Comparison of ENCODE assay signal across 11 mouse cellular contexts in the genomic region with DNA sequence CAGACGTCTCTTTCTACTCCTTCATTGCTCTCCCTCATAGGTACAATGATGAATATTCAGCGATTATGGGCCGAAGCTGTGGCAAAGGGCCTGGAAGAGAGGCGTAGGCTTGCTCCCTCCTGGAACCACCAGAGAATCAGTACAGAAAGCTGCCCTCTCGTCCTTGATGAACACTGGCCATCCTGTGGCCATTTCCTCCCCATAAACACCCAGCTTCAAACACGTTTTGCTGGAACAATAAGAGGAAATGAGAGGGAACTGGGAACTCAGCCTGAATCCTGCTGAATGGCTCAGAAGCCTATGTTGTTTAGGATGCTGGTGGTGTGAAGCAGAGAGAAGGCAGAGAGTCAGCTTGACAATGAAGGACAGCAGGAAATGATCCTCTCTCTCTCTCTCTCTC. TPM values are rescaled to one million over a fixed set of nuclear protein-coding genes. Genes with fewer than 3 reads are reported as not detected.
A peak's percentile ranks its signal among the peaks of the same experiment; 100 is the strongest.
DNase-seq lines count a peak whose midpoint lies in the region; ATAC-seq lines count a peak whose summit lies in the region.
"Had no signal": no experiment of that assay in that cellular context is flagged by ENCODE, and none has a peak within 500 bp of the region (broad histone marks: within the 10 kb centered on the region; RNA-seq: fewer than 3 reads in every experiment).

No protein-coding gene starts in this region.

- H3K9me3 ChIP-seq in liver, embryonic 11.5 days (ENCODE audit: control insufficient read depth, low read length): no peaks in the 10 kb centered on the region
- no peaks in the 10 kb centered on the region for H3K9me3 ChIP-seq in liver, embryonic 12.5 days (replicated peaks)
- H3K9me3 ChIP-seq in limb, embryonic 10.5 days (replicated peaks): no peaks in the 10 kb centered on the region
- no peaks in the 10 kb centered on the region for H3K9me3 ChIP-seq in stomach, embryonic 14.5 days (ENCODE audit: control insufficient read depth, low read depth, low read length)
- no peaks in the 10 kb centered on the region for H3K9me3 ChIP-seq in midbrain, embryonic 10.5 days (replicated peaks)
- H3K9me3 ChIP-seq: embryonic facial prominence, embryonic 12.5 days had no signal

- H3K27ac ChIP-seq in liver, embryonic 11.5 days (ENCODE audit: low read depth, low read length): 0 out of 2 replicates have a peak overlapping the region, but pooled peaks have one; percentile 27
- H3K27ac ChIP-seq in liver, embryonic 12.5 days: no peak overlapping the region
- 0 out of 2 replicates have a peak overlapping the region, but pooled peaks have one; percentile 33 for H3K27ac ChIP-seq in limb, embryonic 10.5 days
- peak overlapping the region; percentile 39; the same call in 1 of the 2 replicates for H3K27ac ChIP-seq in stomach, embryonic 14.5 days (ENCODE audit: low read length)
- no peak overlapping the region; the same call in 1 of the 2 replicates for H3K27ac ChIP-seq in midbrain, embryonic 10.5 days (replicated peaks)
- H3K27ac ChIP-seq: embryonic facial prominence, embryonic 12.5 days had no signal

- H3K4me3 ChIP-seq in liver, embryonic 11.5 days (ENCODE audit: low read depth, low read length): no peak overlapping the region
- H3K4me3 ChIP-seq in liver, embryonic 12.5 days: no peak overlapping the region
- H3K4me3 ChIP-seq in limb, embryonic 10.5 days: no peak overlapping the region
- no peak overlapping the region for H3K4me3 ChIP-seq in stomach, embryonic 14.5 days (ENCODE audit: low read depth, low read length)
- H3K4me3 ChIP-seq in midbrain, embryonic 10.5 days: no peak overlapping the region
- H3K4me3 ChIP-seq: embryonic facial prominence, embryonic 12.5 days had no signal

- 62% methylated on average over 6 of the region's 6 CpGs for WGBS in liver, embryonic 11.5 days
- 54% methylated on average over 6 of the region's 6 CpGs for WGBS in liver, embryonic 12.5 days (ENCODE audit: insufficient replicate concordance)
- WGBS in limb, embryonic 10.5 days: 61% methylated on average over 6 of the region's 6 CpGs
- WGBS in stomach, embryonic 14.5 days: 59% methylated on average over 6 of the region's 6 CpGs
- WGBS in midbrain, embryonic 10.5 days: 74% methylated on average over 6 of the region's 6 CpGs

- ATAC-seq in liver, embryonic 11.5 days (replicated peaks; ENCODE audit: low FRiP score): no peak
- no peak for ATAC-seq in liver, embryonic 12.5 days
- ATAC-seq in stomach, embryonic 14.5 days (ENCODE audit: insufficient number of reproducible peaks, insufficient read depth, low FRiP score, low read depth): no peak
- no peak for ATAC-seq in megakaryocyte progenitor cell, adult 5-6 weeks (replicated peaks; ENCODE audit: poor library complexity)
- no peak for ATAC-seq in erythroblast, adult 5-6 weeks (replicated peaks; ENCODE audit: low FRiP score, poor library complexity, severe bottlenecking)

- H3K36me3 ChIP-seq in liver, embryonic 11.5 days (ENCODE audit: control insufficient read depth, insufficient read depth, low read length): no peaks in the 10 kb centered on the region
- no peaks in the 10 kb centered on the region for H3K36me3 ChIP-seq in liver, embryonic 12.5 days
- H3K36me3 ChIP-seq in limb, embryonic 10.5 days: no peaks in the 10 kb centered on the region
- no peaks in the 10 kb centered on the region for H3K36me3 ChIP-seq in stomach, embryonic 14.5 days (ENCODE audit: control insufficient read depth, insufficient read depth, low read length)
- H3K36me3 ChIP-seq in midbrain, embryonic 10.5 days: no peaks in the 10 kb centered on the region
- H3K36me3 ChIP-seq: embryonic facial prominence, embryonic 12.5 days had no signal

- no peaks in the 10 kb centered on the region for H3K27me3 ChIP-seq in liver, embryonic 11.5 days (replicated peaks; ENCODE audit: control insufficient read depth, insufficient read depth, low read length)
- H3K27me3 ChIP-seq in liver, embryonic 12.5 days (replicated peaks): peaks cover 11% of the 10 kb centered on the region; the same call in 1 of the 2 replicates
- 0 out of 2 replicates have a peak, but pooled peaks cover 9% of the 10 kb centered on the region for H3K27me3 ChIP-seq in limb, embryonic 10.5 days (ENCODE audit: low read depth, poor library complexity, severe bottlenecking)
- H3K27me3 ChIP-seq in stomach, embryonic 14.5 days (ENCODE audit: control insufficient read depth, insufficient read depth, low read length): no peaks in the 10 kb centered on the region
- no peaks in the 10 kb centered on the region for H3K27me3 ChIP-seq in midbrain, embryonic 10.5 days (ENCODE audit: low read depth, poor library complexity, severe bottlenecking)
- H3K27me3 ChIP-seq: embryonic facial prominence, embryonic 12.5 days had no signal

- no peak overlapping the region for H3K9ac ChIP-seq in liver, embryonic 11.5 days (ENCODE audit: low read depth, low read length)
- no peak overlapping the region for H3K9ac ChIP-seq in liver, embryonic 12.5 days
- H3K9ac ChIP-seq in stomach, embryonic 14.5 days (replicated peaks; ENCODE audit: low read depth, low read length): no peak overlapping the region
- H3K9ac ChIP-seq: embryonic facial prominence, embryonic 12.5 days had no signal

- no peak for DNase-seq in liver, embryonic 11.5 days (ENCODE audit: low spot score)
- DNase-seq in heart, postnatal 10 days: peak; percentile 37 to 49
- no peak for DNase-seq in limb, embryonic 10.5 days (ENCODE audit: low spot score)
- no peak for DNase-seq in midbrain, embryonic 10.5 days (ENCODE audit: low spot score)
- DNase-seq: right cerebral cortex, postnatal 4 days; thymus, postnatal 25 days had no signal

- H3K4me2 ChIP-seq in liver, embryonic 11.5 days: no peak overlapping the region
- H3K4me2 ChIP-seq in liver, embryonic 12.5 days: no peak overlapping the region
- no peak overlapping the region for H3K4me2 ChIP-seq in stomach, embryonic 14.5 days (replicated peaks; ENCODE audit: low read depth, low read length)
- H3K4me2 ChIP-seq: embryonic facial prominence, embryonic 12.5 days had no signal

- H3K4me1 ChIP-seq in liver, embryonic 11.5 days (replicated peaks; ENCODE audit: control insufficient read depth, insufficient read depth, low read length): peaks cover 7% of the 10 kb centered on the region
- H3K4me1 ChIP-seq in liver, embryonic 12.5 days: peaks cover 18% of the 10 kb centered on the region
- peaks cover 29% of the 10 kb centered on the region for H3K4me1 ChIP-seq in limb, embryonic 10.5 days
- H3K4me1 ChIP-seq in stomach, embryonic 14.5 days (ENCODE audit: control insufficient read depth, insufficient read depth, low read length): peaks cover 17% of the 10 kb centered on the region; the same call in 1 of the 2 replicates
- peaks cover 24% of the 10 kb centered on the region for H3K4me1 ChIP-seq in midbrain, embryonic 10.5 days

- intact Hi-C loops in heart, postnatal 10 days (cut with DNase I): loop anchor here (5.0 kb wide), 1 partner anchor 101 kb away; no protein-coding TSS in a partner anchor

RNA-seq across cellular contexts. Expression of gene Chst15, which starts 21.3 kb away (rescaled TPM):
- polyA plus RNA-seq in liver, embryonic 11.5 days (2014; fragmentation: Nextera tagmentation; extraction: Ambion mirVana): 12.8 and 14.1 TPM in 2 replicates
- polyA plus RNA-seq in liver, embryonic 12.5 days (2016; fragmentation: Nextera tagmentation; extraction: Ambion mirVana): 8.9 and 9.5 TPM in 2 replicates
- total RNA-seq in heart, postnatal 10 days (2021): 10 to 100 TPM; 15.3 to 16.7 TPM
- polyA plus RNA-seq in limb, embryonic 10.5 days (2016; fragmentation: Nextera tagmentation; extraction: Ambion mirVana): 9.2 and 9.6 TPM in 2 replicates
- 30.2 and 30.8 TPM in 2 replicates for polyA plus RNA-seq in stomach, embryonic 14.5 days (2014; fragmentation: Nextera tagmentation; extraction: Ambion mirVana)
- 8.6 and 11.5 TPM in 2 replicates for total RNA-seq in megakaryocyte progenitor cell, adult 5-6 weeks (2015)
- 7.3 and 8.2 TPM in 2 replicates for total RNA-seq in megakaryocyte progenitor cell, adult 5-6 weeks (2017)
- polyA plus RNA-seq in midbrain, embryonic 10.5 days (2016; fragmentation: Nextera tagmentation; extraction: Ambion mirVana): 14.2 and 18.7 TPM in 2 replicates
- 3.6 and 4.8 TPM in 2 replicates for total RNA-seq in erythroblast, adult 5-6 weeks (2015; ENCODE audit: low replicate concordance)
- total RNA-seq in erythroblast, adult 5-6 weeks (2017; ENCODE audit: low replicate concordance): 3.6 and 6.7 TPM in 2 replicates

Comparison
In these comparisons a context has a peak if more than half of its experiments do, and no peak if none do; other contexts are left out.
1. H3K27ac ChIP-seq: peak in liver, embryonic 11.5 days (single experiment), limb, embryonic 10.5 days (single experiment) and stomach, embryonic 14.5 days (single experiment); none in liver, embryonic 12.5 days (single experiment) and midbrain, embryonic 10.5 days (single experiment).
2. DNase-seq: peak in heart, postnatal 10 days (2 of 2); none in liver, embryonic 11.5 days (single experiment), limb, embryonic 10.5 days (single experiment) and midbrain, embryonic 10.5 days (single experiment).